9 mouse cellular contexts compared by ENCODE assay signal in the genomic region with DNA sequence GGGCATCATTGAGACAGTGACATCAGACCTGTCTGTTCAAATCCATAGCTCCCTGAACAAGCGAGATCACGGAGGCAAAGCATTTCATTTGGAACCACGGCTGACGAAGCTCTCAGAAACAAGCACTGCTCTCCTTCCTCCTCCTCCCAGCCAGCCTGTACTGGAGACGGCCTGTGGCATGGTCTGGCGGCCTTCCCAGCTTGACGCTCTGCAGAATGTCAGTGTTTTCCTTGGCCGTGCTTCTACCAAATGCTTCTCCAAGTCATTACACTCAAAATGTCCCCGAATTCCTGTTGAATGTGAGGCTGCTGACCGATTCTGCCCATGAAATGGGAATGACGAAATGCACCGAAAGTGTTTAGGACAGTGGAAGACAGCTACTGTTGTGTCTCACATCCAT. TPM values are rescaled to one million over a fixed set of nuclear protein-coding genes. Genes with fewer than 3 reads are reported as not detected.
A peak's percentile ranks its signal among the peaks of the same experiment; 100 is the strongest.
DNase-seq lines count a peak whose midpoint lies in the region; ATAC-seq and TF ChIP-seq lines count a peak whose summit lies in the region.
"Had no signal": no experiment of that assay in that cellular context is flagged by ENCODE, and none has a peak within 500 bp of the region (broad histone marks: within the 10 kb centered on the region; RNA-seq: fewer than 3 reads in every experiment).

No protein-coding gene starts in this region.

- DNase-seq in liver, adult 2 months (ENCODE audit: extremely low read depth, low read depth, low spot score), result peak; percentile 5
- no peak for DNase-seq in liver, postnatal 0 days
- DNase-seq in adrenal gland, postnatal 14 days, result peak; percentile 58
- peak; percentile 13 for DNase-seq in heart, adult 8-10 months (ENCODE audit: low spot score)
- peak; percentile 56 to 62 for DNase-seq in kidney, postnatal 4 days
- DNase-seq in right cerebral cortex, postnatal 25 days, result peak; percentile 25
- DNase-seq in embryo, embryonic 9.5 days (ENCODE audit: extremely low spot score), result no peak

- no peaks in the 10 kb centered on the region for H3K79me2 ChIP-seq in liver, adult 2 months (ENCODE audit: control insufficient read depth, insufficient read depth, low read length)

- no peak for ATAC-seq in liver, postnatal 0 days
- ATAC-seq in megakaryocyte progenitor cell, adult 5-6 weeks (replicated peaks; ENCODE audit: poor library complexity), result no peak

- H3K4me2 ChIP-seq in liver, postnatal 0 days (ENCODE audit: low read depth, low read length), result no peak overlapping the region

- H3K4me1 ChIP-seq in liver, adult 2 months (ENCODE audit: control insufficient read depth, insufficient read depth, low read length), result no peaks in the 10 kb centered on the region
- peaks cover 3% of the 10 kb centered on the region; the same call in 1 of the 2 replicates for H3K4me1 ChIP-seq in liver, postnatal 0 days (ENCODE audit: insufficient read depth)
- H3K4me1 ChIP-seq: megakaryocyte, embryonic 14.5 days had no signal

- no peak overlapping the region for H3K27ac ChIP-seq in liver, adult 2 months (replicated peaks; ENCODE audit: insufficient read depth, low read depth, low read length)
- H3K27ac ChIP-seq in liver, postnatal 0 days (ENCODE audit: low read depth), result no peak overlapping the region

- no peaks in the 10 kb centered on the region for H3K36me3 ChIP-seq in liver, adult 2 months (ENCODE audit: control insufficient read depth, insufficient read depth, low read length)
- H3K36me3 ChIP-seq in liver, postnatal 0 days (replicated peaks; ENCODE audit: insufficient read depth, low read length), result no peaks in the 10 kb centered on the region

- no peak overlapping the region for H3K4me3 ChIP-seq in liver, adult 2 months (ENCODE audit: insufficient read depth, low read depth, low read length)
- no peak overlapping the region for H3K4me3 ChIP-seq in liver, postnatal 0 days (ENCODE audit: low read depth, low read length)
- H3K4me3 ChIP-seq: megakaryocyte, embryonic 14.5 days had no signal

- 73% methylated on average over 12 of the region's 12 CpGs for WGBS in liver, adult 2 months
- WGBS in liver, postnatal 0 days (ENCODE audit: insufficient replicate concordance), result 74% methylated on average over 12 of the region's 12 CpGs

- TF ChIP-seq EP300 in liver, postnatal 0 days (IDR thresholded peaks at IDR 0.05; ENCODE audit: low read depth), result no peak

- no peaks in the 10 kb centered on the region for H3K27me3 ChIP-seq in liver, adult 2 months (ENCODE audit: control insufficient read depth, insufficient read depth, low read length)
- H3K27me3 ChIP-seq in liver, postnatal 0 days (ENCODE audit: insufficient read depth, low read length), result no peaks in the 10 kb centered on the region

- no peak for TF ChIP-seq POLR2A in liver, adult 2 months (IDR thresholded peaks at IDR 0.05; ENCODE audit: extremely low read depth, insufficient read depth, low read length)

- H3K9ac ChIP-seq in liver, adult 2 months (ENCODE audit: low read depth, low read length), result no peak overlapping the region
- H3K9ac ChIP-seq in liver, postnatal 0 days (replicated peaks), result no peak overlapping the region

- H3K9me3 ChIP-seq in liver, postnatal 0 days (ENCODE audit: low read length), result no peaks in the 10 kb centered on the region
- H3K9me3 ChIP-seq: megakaryocyte, embryonic 14.5 days had no signal

- TF ChIP-seq CTCF in liver, adult 2 months (IDR thresholded peaks at IDR 0.05; ENCODE audit: low read depth, low read length), result no peak
- no peak for TF ChIP-seq CTCF in liver, postnatal 0 days (IDR thresholded peaks at IDR 0.05; ENCODE audit: low read depth)

RNA-seq across cellular contexts. Expression of gene Erich6b, which starts 6.7 kb away (rescaled TPM):
- not detected in 2 replicates for total RNA-seq in liver, adult 2 months (2014; rRNA removed)
- polyA plus RNA-seq in liver, adult 2 months (2012; rRNA removed), result not detected in 2 replicates
- polyA plus RNA-seq in liver, postnatal 0 days (2015; fragmentation: Nextera tagmentation; extraction: Ambion mirVana), result not detected in 2 replicates
- not detected in 2 replicates for total RNA-seq in adrenal gland, postnatal 14 days (2021)
- not detected for total RNA-seq in heart, adult 8-10 months (2022)
- total RNA-seq in megakaryocyte progenitor cell, adult 5-6 weeks (2015), result not detected in 2 replicates
- not detected in 2 replicates for total RNA-seq in megakaryocyte progenitor cell, adult 5-6 weeks (2017)

RNA-seq across cellular contexts. Expression of gene Spert, which starts 42.4 kb away (rescaled TPM):
- total RNA-seq in liver, adult 2 months (2014; rRNA removed), result not detected in 2 replicates
- not detected in 2 replicates for polyA plus RNA-seq in liver, adult 2 months (2012; rRNA removed)
- polyA plus RNA-seq in liver, postnatal 0 days (2015; fragmentation: Nextera tagmentation; extraction: Ambion mirVana), result not detected in 2 replicates
- total RNA-seq in adrenal gland, postnatal 14 days (2021), result not detected in 2 replicates
- total RNA-seq in heart, adult 8-10 months (2022), result not detected
- total RNA-seq in megakaryocyte progenitor cell, adult 5-6 weeks (2015), result not detected in 2 replicates
- not detected in 2 replicates for total RNA-seq in megakaryocyte progenitor cell, adult 5-6 weeks (2017)

Comparison
In these comparisons a context has a peak if more than half of its experiments do, and no peak if none do; other contexts are left out.
1. DNase-seq: peak in liver, adult 2 months (single experiment), adrenal gland, postnatal 14 days (single experiment), heart, adult 8-10 months (single experiment), kidney, postnatal 4 days (2 of 2) and right cerebral cortex, postnatal 25 days (single experiment); none in liver, postnatal 0 days (single experiment) and embryo, embryonic 9.5 days (single experiment).